Mouse (Mus musculus) liver, embryonic 11.5 days (tissue): ENCODE data around the gene Ppil6. TPM values are rescaled to one million over a fixed set of nuclear protein-coding genes. Genes with fewer than 3 reads are reported as not detected.

Source experiments
- ATAC-seq: fragments of 200-750 bp; cut with Nextera tagmentation; replicated peaks from 2 replicates; pipeline ENCODE4 v1.8.0; 2017; ENCODE audit warnings: moderate number of reproducible peaks, mild to moderate bottlenecking, moderate TSS enrichment, moderate library complexity; ENCODE audit not compliant: low FRiP score
- DNase-seq: peaks from one replicate; pipeline ENCODE4 v3.0.0-alpha.2; 2017; ENCODE audit warnings: low spot score
- H3K27ac ChIP-seq: fragments of 300-500 bp; sonication (generic); 2 replicates; pipeline ENCODE4 v1.5.1; 2014; ENCODE audit warnings: mild to moderate bottlenecking, low read depth, low read length, control low read depth
- H3K27me3 ChIP-seq: fragments of 300-500 bp; sonication (generic); replicated peaks from 2 replicates; pipeline ENCODE4 v1.6.1; 2014; ENCODE audit warnings: low read length, mixed read lengths; ENCODE audit not compliant: control insufficient read depth, insufficient read depth
- H3K36me3 ChIP-seq: fragments of 300-500 bp; sonication (generic); 2 replicates; pipeline ENCODE4 v1.6.1; 2014; ENCODE audit warnings: mild to moderate bottlenecking, low read length, moderate library complexity, mixed read lengths; ENCODE audit not compliant: control insufficient read depth, insufficient read depth
- H3K4me1 ChIP-seq: fragments of 300-500 bp; sonication (generic); replicated peaks from 2 replicates; pipeline ENCODE4 v1.6.1; 2014; ENCODE audit warnings: low read length, mixed read lengths; ENCODE audit not compliant: control insufficient read depth, insufficient read depth
- H3K4me2 ChIP-seq: fragments of 300-500 bp; sonication (generic); 2 replicates; pipeline ENCODE4 v1.6.1; 2014; ENCODE audit warnings: mild to moderate bottlenecking, control low read depth, moderate library complexity
- H3K4me3 ChIP-seq: fragments of 300-500 bp; sonication (generic); 2 replicates; pipeline ENCODE4 v1.5.1; 2014; ENCODE audit warnings: low read depth, low read length, control low read depth
- H3K9ac ChIP-seq: fragments of 300-500 bp; sonication (generic); 2 replicates; pipeline ENCODE4 v1.6.1; 2014; ENCODE audit warnings: low read depth, low read length, control low read depth
- H3K9me3 ChIP-seq: fragments of 300-500 bp; sonication (generic); 2 replicates; pipeline ENCODE4 v1.6.1; 2016; ENCODE audit warnings: low read length, inconsistent platforms, mixed read lengths; ENCODE audit not compliant: control insufficient read depth
- WGBS: fragments of 180-500 bp; shearing (Covaris S2); extraction: QIAGEN DNeasy Blood & Tissue Kit; methylation state at CpG from one replicate; pipeline ENCODE4 v1.1.7; 2014; 5-methylcytosine and 5-hydroxymethylcytosine counted together
- polyA plus RNA-seq: library from polyadenylated mRNA; unstranded; fragments of >200 nt; fragmentation: Nextera tagmentation; extraction: Ambion mirVana; gene quantifications from 2 replicates; pipeline ENCODE4 v1.2.1, GENCODE M21; 2014

The Ppil6 gene
- polyA plus RNA-seq, 1 experiment from 2014 or later: 0.25 TPM

GRCm38 (mm10) chr10:41460501-41460900, 29.7 kb upstream of the Ppil6 start:
- Histone ChIP-seq H3K4me3 (no peak overlapping the region), H3K9ac (no peak overlapping the region), H3K9me3 (no peaks in the 10 kb centered on the region), H3K4me2 (no peak overlapping the region), H3K27me3 (no peaks in the 10 kb centered on the region), H3K36me3 (peaks cover 16% of the 10 kb centered on the region; the same call in 1 of the 2 replicates), H3K27ac (no peak overlapping the region), H3K4me1 (no peaks in the 10 kb centered on the region)
- WGBS: 43% methylated on average over 2 of the region's 2 CpGs
- DNase-seq (no peak), ATAC-seq (no peak)

DNA sequence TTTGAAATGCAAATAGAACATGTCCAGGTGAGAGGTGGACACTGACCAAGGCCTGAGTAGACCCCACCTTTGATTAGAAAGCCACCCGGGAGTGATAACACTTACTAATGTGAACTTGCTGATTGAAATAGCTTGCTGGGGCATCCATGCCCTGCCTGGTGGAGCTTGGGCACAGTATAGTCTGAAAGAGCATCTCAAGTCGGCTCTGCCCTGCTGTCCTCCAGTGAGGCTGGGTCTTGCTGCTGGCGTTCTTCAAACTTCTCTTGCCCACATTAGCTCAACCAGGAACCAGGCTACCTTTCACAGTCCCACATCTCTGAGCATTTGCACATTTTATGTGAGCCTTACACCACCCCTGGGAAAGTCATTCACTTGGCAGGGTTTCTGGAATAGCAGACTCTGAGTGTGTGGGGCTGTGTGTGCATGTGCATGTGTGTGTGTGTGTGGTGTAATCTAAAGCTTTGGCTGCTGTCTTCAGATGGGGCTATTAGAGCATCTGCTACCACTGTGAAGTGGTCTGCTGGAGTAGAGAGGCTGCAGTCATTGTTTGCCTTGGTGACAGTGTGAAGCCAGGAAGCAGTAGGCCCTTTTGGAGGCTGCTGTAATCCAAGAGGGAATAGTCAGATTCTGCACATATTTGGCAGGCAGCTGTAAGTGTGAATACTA, 29.0 kb upstream of the Ppil6 start:
- DNase-seq (no peak), ATAC-seq (no peak)
- Histone ChIP-seq H3K9me3 (no peaks in the 10 kb centered on the region), H3K27me3 (no peaks in the 10 kb centered on the region), H3K4me1 (no peaks in the 10 kb centered on the region), H3K4me2 (no peak overlapping the region), H3K36me3 (peaks cover 13% of the 10 kb centered on the region; the same call in 1 of the 2 replicates), H3K27ac (no peak overlapping the region), H3K4me3 (no peak overlapping the region), H3K9ac (no peak overlapping the region)
- 87% methylated on average over 3 of the region's 3 CpGs for WGBS

- H3K36me3 ChIP-seq: peaks cover 8% of the 10 kb centered on the region; the same call in 1 of the 2 replicates
- no peaks in the 10 kb centered on the region for H3K9me3 ChIP-seq
- 72% methylated on average over 15 of the region's 15 CpGs for WGBS
- no peaks in the 10 kb centered on the region for H3K4me1 ChIP-seq
- DNase-seq (no peak), ATAC-seq (no peak)
- no peaks in the 10 kb centered on the region for H3K27me3 ChIP-seq
- no peak overlapping the region for H3K4me3 ChIP-seq
- H3K27ac ChIP-seq: no peak overlapping the region
- no peak overlapping the region for H3K9ac ChIP-seq
- H3K4me2 ChIP-seq: no peak overlapping the region
Observed at GRCm38 (mm10) chr10:41464401-41464955, 25.8 kb upstream of the Ppil6 start.

DNA sequence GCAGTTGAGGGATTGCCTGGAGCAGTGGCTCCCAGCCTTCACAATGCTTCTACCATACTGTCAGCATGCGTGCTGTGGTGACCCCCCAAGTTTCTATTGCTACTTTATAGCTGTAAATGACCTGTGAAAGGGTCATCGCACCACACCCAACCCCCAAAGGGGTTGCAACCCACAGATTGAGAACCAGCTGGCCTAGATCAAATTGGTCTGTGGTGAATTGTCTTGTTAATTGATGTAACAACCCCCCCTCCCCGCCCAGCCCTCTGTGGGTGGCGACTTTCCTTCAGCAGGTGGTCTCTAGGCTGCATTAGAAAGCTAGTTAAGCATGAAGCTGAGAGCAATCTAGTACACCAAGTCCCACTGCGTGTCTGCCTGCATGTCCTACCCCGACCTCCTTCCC, 22.9 kb upstream of the Ppil6 start:
- no peak for ATAC-seq
- WGBS: 56% methylated on average over 6 of the region's 6 CpGs

DNA sequence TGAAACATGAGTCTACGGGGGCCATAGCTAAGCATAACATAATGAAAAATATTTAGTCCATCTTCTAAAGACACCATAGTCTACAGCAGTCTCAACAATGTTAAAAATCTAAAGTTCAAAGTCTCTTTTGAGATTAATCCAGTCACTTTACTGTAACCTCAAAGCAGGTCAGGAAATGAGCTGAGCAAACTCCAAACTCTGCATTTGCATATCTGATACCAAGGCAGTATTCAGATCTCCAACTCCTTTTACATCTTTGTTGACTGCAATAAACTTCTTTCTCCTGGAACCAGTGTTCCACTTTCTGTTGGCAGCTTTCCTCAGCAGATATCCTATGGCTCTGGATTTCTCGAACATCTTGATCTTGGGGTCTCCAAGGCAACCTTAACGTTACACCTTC, 19.5 kb upstream of the Ppil6 start:
- Histone ChIP-seq H3K9me3 (no peaks in the 10 kb centered on the region), H3K4me3 (no peak overlapping the region), H3K4me1 (peaks cover 24% of the 10 kb centered on the region), H3K4me2 (no peak overlapping the region), H3K9ac (no peak overlapping the region), H3K27ac (no peak overlapping the region), H3K36me3 (no peaks in the 10 kb centered on the region), H3K27me3 (no peaks in the 10 kb centered on the region)
- ATAC-seq (no peak), DNase-seq (no peak)
- WGBS: 82% methylated on average over 3 of the region's 3 CpGs

More for the DNA sequence above, 22.9 kb upstream of the Ppil6 start:
- Histone ChIP-seq H3K4me3 (no peak overlapping the region), H3K4me2 (no peak overlapping the region), H3K9me3 (no peaks in the 10 kb centered on the region), H3K4me1 (no peaks in the 10 kb centered on the region), H3K27ac (no peak overlapping the region), H3K9ac (no peak overlapping the region), H3K36me3 (peaks cover 8% of the 10 kb centered on the region; the same call in 1 of the 2 replicates), H3K27me3 (no peaks in the 10 kb centered on the region)
- no peak for DNase-seq

DNA sequence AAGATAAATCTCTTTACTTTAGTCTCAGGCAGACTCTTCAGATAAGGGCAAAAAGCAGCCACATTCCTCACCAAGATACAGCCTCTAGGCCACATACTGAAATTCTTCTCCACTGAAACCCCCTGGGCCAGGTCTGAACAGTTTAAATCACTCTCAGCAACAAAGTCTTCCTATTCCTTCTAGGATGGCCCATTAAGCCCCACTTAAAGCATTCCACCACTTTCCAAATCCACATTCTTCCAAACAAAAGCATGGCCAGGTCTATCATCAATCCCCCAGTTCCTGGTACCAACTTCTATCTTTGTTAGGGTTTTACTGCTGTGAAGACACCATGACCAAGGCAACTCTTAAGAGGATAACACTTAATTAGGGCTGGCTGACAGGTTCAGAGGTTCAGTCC, 17.7 kb upstream of the Ppil6 start:
- no peak overlapping the region for H3K27ac ChIP-seq
- no peaks in the 10 kb centered on the region for H3K27me3 ChIP-seq
- no peak overlapping the region for H3K4me3 ChIP-seq
- no peak overlapping the region for H3K4me2 ChIP-seq
- ATAC-seq (no peak), DNase-seq (no peak)
- H3K9ac ChIP-seq: no peak overlapping the region
- H3K36me3 ChIP-seq: no peaks in the 10 kb centered on the region
- no peaks in the 10 kb centered on the region for H3K9me3 ChIP-seq
- H3K4me1 ChIP-seq: peaks cover 35% of the 10 kb centered on the region

- ATAC-seq: no peak
- no peak overlapping the region for H3K27ac ChIP-seq
- WGBS: 64% methylated on average over 5 of the region's 5 CpGs
- no peaks in the 10 kb centered on the region for H3K36me3 ChIP-seq
- no peak for DNase-seq
- H3K4me2 ChIP-seq: no peak overlapping the region
- no peak overlapping the region for H3K9ac ChIP-seq
- no peaks in the 10 kb centered on the region for H3K9me3 ChIP-seq
- H3K4me1 ChIP-seq: peaks cover 39% of the 10 kb centered on the region
- no peaks in the 10 kb centered on the region for H3K27me3 ChIP-seq
- H3K4me3 ChIP-seq: no peak overlapping the region
Observed at GRCm38 (mm10) chr10:41472962-41473481, 17.2 kb upstream of the Ppil6 start.

GRCm38 (mm10) chr10:41473782-41474468, 16.3 kb upstream of the Ppil6 start:
- ATAC-seq (no peak; the same call in 1 of the 2 replicates), DNase-seq (no peak)
- no peaks in the 10 kb centered on the region for H3K27me3 ChIP-seq
- no peak overlapping the region for H3K4me2 ChIP-seq
- WGBS: 42% methylated on average over 6 of the region's 6 CpGs
- H3K27ac ChIP-seq: no peak overlapping the region; the same call in 1 of the 2 replicates
- no peak overlapping the region for H3K9ac ChIP-seq
- H3K4me3 ChIP-seq: no peak overlapping the region
- peaks cover 42% of the 10 kb centered on the region for H3K4me1 ChIP-seq
- H3K9me3 ChIP-seq: no peaks in the 10 kb centered on the region
- no peaks in the 10 kb centered on the region for H3K36me3 ChIP-seq
